In genomic region chr13:101729248-101730055, GRCm38 (mm10) we compare ENCODE assay signal across 8 mouse cellular contexts. TPM values are rescaled to one million over a fixed set of nuclear protein-coding genes. Genes with fewer than 3 reads are reported as not detected.
DNase-seq lines count a peak whose midpoint lies in the region; ATAC-seq and TF ChIP-seq lines count a peak whose summit lies in the region.

No protein-coding gene starts in this region.

- no peak overlapping the region for H3K4me3 ChIP-seq in kidney, embryonic 14.5 days (ENCODE audit: low read length)
- H3K4me3 ChIP-seq in hindbrain, embryonic 11.5 days (ENCODE audit: low read depth, low read length) = no peak overlapping the region
- no peak overlapping the region for H3K4me3 ChIP-seq in myocyte

- no peaks in the 10 kb centered on the region for H3K27me3 ChIP-seq in kidney, embryonic 14.5 days (ENCODE audit: control insufficient read depth, insufficient read depth, low read length)
- H3K27me3 ChIP-seq in hindbrain, embryonic 11.5 days (ENCODE audit: control insufficient read depth, insufficient read depth, low read length) = no peaks in the 10 kb centered on the region
- no peaks in the 10 kb centered on the region for H3K27me3 ChIP-seq in myocyte (ENCODE audit: control insufficient read depth, insufficient read depth, insufficient read length)

- peak; percentile 29 for TF ChIP-seq POLR2A in myocyte (IDR thresholded peaks at IDR 0.05; ENCODE audit: insufficient read length, low read depth)

- 0 out of 2 replicates have a peak overlapping the region, but pooled peaks have one; percentile 20 for H3K27ac ChIP-seq in kidney, embryonic 14.5 days (ENCODE audit: low read depth, low read length)
- H3K27ac ChIP-seq in hindbrain, embryonic 11.5 days (ENCODE audit: low read depth, low read length) = no peak overlapping the region

- no peak overlapping the region for H3ac ChIP-seq in myocyte (ENCODE audit: control insufficient read depth, insufficient read length)

- DNase-seq in kidney, postnatal 14 days = no peak
- peak; percentile 50 for DNase-seq in embryo, embryonic 11 days
- peak; percentile 29 for DNase-seq in hindbrain, embryonic 11.5 days (ENCODE audit: low spot score)
- no peak for DNase-seq in Muller cell, postnatal 12 days (ENCODE audit: inconsistent ontology term)
- DNase-seq in left cerebral cortex, adult 8-10 months (ENCODE audit: low spot score in 2 of 2) = no peak

- H3K79me2 ChIP-seq in myocyte (ENCODE audit: control insufficient read depth, insufficient read depth) = peaks cover 87% of the 10 kb centered on the region

- H3K4me2 ChIP-seq in kidney, embryonic 14.5 days (replicated peaks; ENCODE audit: low read depth, low read length) = no peak overlapping the region
- H3K4me2 ChIP-seq in hindbrain, embryonic 11.5 days (replicated peaks; ENCODE audit: low read depth, low read length) = no peak overlapping the region
- peak overlapping the region; percentile 87 for H3K4me2 ChIP-seq in myocyte (ENCODE audit: low read depth)

- no peaks in the 10 kb centered on the region for H3K9me3 ChIP-seq in kidney, embryonic 14.5 days (ENCODE audit: control insufficient read depth, low read length)
- no peaks in the 10 kb centered on the region for H3K9me3 ChIP-seq in hindbrain, embryonic 11.5 days (ENCODE audit: control insufficient read depth, low read length)

- 57% methylated on average over 4 of the region's 4 CpGs for WGBS in kidney, embryonic 14.5 days
- 52% methylated on average over 4 of the region's 4 CpGs for WGBS in hindbrain, embryonic 11.5 days

- no peak overlapping the region for H3K9ac ChIP-seq in kidney, embryonic 14.5 days (ENCODE audit: low read depth, low read length)
- no peak overlapping the region for H3K9ac ChIP-seq in hindbrain, embryonic 11.5 days (ENCODE audit: low read depth, low read length)

- ATAC-seq in kidney, embryonic 14.5 days (ENCODE audit: low FRiP score, low TSS enrichment) = peak; percentile 40; the same call in 1 of the 2 replicates
- no peak for ATAC-seq in hindbrain, embryonic 11.5 days (ENCODE audit: low FRiP score)
- no peak for ATAC-seq in CD4-positive, CD25-positive, alpha-beta regulatory T cell, adult 4 months

- H3K4me1 ChIP-seq in kidney, embryonic 14.5 days (ENCODE audit: control insufficient read depth, insufficient read depth, low read length) = peaks cover 21% of the 10 kb centered on the region; the same call in 1 of the 2 replicates
- no peaks in the 10 kb centered on the region; the same call in 1 of the 2 replicates for H3K4me1 ChIP-seq in hindbrain, embryonic 11.5 days (replicated peaks; ENCODE audit: control insufficient read depth, insufficient read depth, low read length)

- H3K36me3 ChIP-seq in kidney, embryonic 14.5 days (ENCODE audit: control insufficient read depth, insufficient read depth, low read length) = no peaks in the 10 kb centered on the region
- H3K36me3 ChIP-seq in hindbrain, embryonic 11.5 days (ENCODE audit: control insufficient read depth, insufficient read depth, low read length) = no peaks in the 10 kb centered on the region
- H3K36me3 ChIP-seq in myocyte (ENCODE audit: control insufficient read depth, insufficient read depth) = no peaks in the 10 kb centered on the region

TF ChIP-seq in myocyte, 11 proteins besides CTCF, POLR2A, EP300 and RAD21:
- TF ChIP-seq TCF3 (IDR thresholded peaks at IDR 0.05; ENCODE audit: insufficient read length, low read depth) (no peak), REST (IDR thresholded peaks at IDR 0.05; ENCODE audit: insufficient read depth, insufficient read length) (no peak), SRF (IDR thresholded peaks at IDR 0.05; ENCODE audit: control insufficient read depth, insufficient read length, low read depth) (no peak), MYOD1 (IDR thresholded peaks at IDR 0.05; ENCODE audit: control insufficient read depth in 1 of 3, insufficient read length in 2 of 3, low read depth in 2 of 3) (no peak), USF1 (IDR thresholded peaks at IDR 0.05; ENCODE audit: low read depth) (no peak), MAX (IDR thresholded peaks at IDR 0.05; ENCODE audit: low read depth) (no peak), POLR2AphosphoS2 (IDR thresholded peaks at IDR 0.05; ENCODE audit: insufficient read length, low read depth) (no peak), E2F4 (IDR thresholded peaks at IDR 0.05; ENCODE audit: insufficient read depth) (no peak), TCF12 (IDR thresholded peaks at IDR 0.05; ENCODE audit: insufficient read depth, poor library complexity, severe bottlenecking) (no peak), MYOG (IDR thresholded peaks at IDR 0.05; ENCODE audit: control insufficient read depth in 1 of 3, insufficient read depth in 1 of 3, insufficient read length in 2 of 3, low read depth in 2 of 3) (no peak), CEBPB (IDR thresholded peaks at IDR 0.05; ENCODE audit: insufficient read depth, poor library complexity, severe bottlenecking) (no peak)

RNA-seq across cellular contexts. Expression of gene Pik3r1, which starts 38.6 kb away (rescaled TPM):
- polyA plus RNA-seq in kidney, embryonic 14.5 days (2014; fragmentation: Nextera tagmentation; extraction: Ambion mirVana) = 34.9 and 63.2 TPM in 2 replicates
- polyA plus RNA-seq in hindbrain, embryonic 11.5 days (2014; fragmentation: Nextera tagmentation; extraction: Ambion mirVana) = 19.0 and 29.8 TPM in 2 replicates
- polyA plus RNA-seq in myocyte (2012; fragmentation: generic; extraction: Trizol) = 6.8 TPM
- total RNA-seq in left cerebral cortex, adult 8-10 months (2022) = 100 to 1,000 TPM; 124 to 134 (median 126) TPM
- 100 to 1,000 TPM in 1 of 2 experiments, 10 to 100 TPM in 1; 83.2 to 105 TPM for polyA plus RNA-seq in CD4-positive, CD25-positive, alpha-beta regulatory T cell, adult 4 months (2017; shearing (Covaris generic))

Comparison
In these comparisons a context has a peak if more than half of its experiments do, and no peak if none do; other contexts are left out.
1. DNase-seq: peak in embryo, embryonic 11 days (single experiment) and hindbrain, embryonic 11.5 days (single experiment); none in kidney, postnatal 14 days (single experiment), Muller cell, postnatal 12 days (single experiment) and left cerebral cortex, adult 8-10 months (0 of 2).